Mouse (Mus musculus): ENCODE results near the gene Vps13d. TPM values are rescaled to one million over a fixed set of nuclear protein-coding genes. Genes with fewer than 3 reads are reported as not detected.
A peak's percentile ranks its signal among the peaks of the same experiment; 100 is the strongest.

Vps13d gene
- polyA plus RNA-seq, 1 experiment from 2014 or later: 5.2 TPM

- H3K27ac ChIP-seq (replicated peaks): no peak overlapping the region
- no peaks in the 10 kb centered on the region for H3K27me3 ChIP-seq (replicated peaks; ENCODE audit: low read depth, poor library complexity, severe bottlenecking)
- no peak overlapping the region for H3K4me3 ChIP-seq
- WGBS: 88% methylated on average over 3 of the region's 3 CpGs
- peaks cover 12% of the 10 kb centered on the region for H3K4me1 ChIP-seq
- no peaks in the 10 kb centered on the region for H3K9me3 ChIP-seq
- H3K36me3 ChIP-seq (replicated peaks): no peaks in the 10 kb centered on the region
- DNase-seq (ENCODE audit: low spot score): no peak
These were observed 13.0 kb upstream of the Vps13d start for GRCm38 (mm10) chr4:145207718-145208371.

DNA sequence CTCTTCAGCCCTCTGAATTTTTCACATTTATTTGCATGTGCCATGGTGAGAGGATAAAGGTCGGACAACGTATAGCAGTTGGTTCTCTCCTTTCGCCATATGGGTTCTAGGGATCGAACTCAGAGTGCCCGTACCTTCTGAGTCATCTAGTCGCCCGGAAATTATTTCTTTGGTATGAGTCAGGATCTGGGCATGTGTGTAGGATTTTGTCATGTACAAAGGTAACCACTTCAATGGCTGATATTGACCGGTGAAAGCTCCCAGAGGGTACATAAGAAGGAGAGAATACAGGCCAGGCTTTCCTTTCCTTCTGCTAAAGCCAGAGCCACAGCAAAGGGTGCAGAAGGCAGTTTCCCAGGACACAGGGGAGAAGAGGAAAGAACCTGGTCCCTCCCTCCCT lies 10.0 kb upstream of the Vps13d start:
- no peak for DNase-seq (ENCODE audit: low spot score)
- WGBS: 90% methylated on average over 8 of the region's 8 CpGs
- Histone ChIP-seq H3K27me3 (replicated peaks; ENCODE audit: low read depth, poor library complexity, severe bottlenecking) (no peaks in the 10 kb centered on the region), H3K27ac (replicated peaks) (no peak overlapping the region), H3K9me3 (no peaks in the 10 kb centered on the region), H3K36me3 (replicated peaks) (no peaks in the 10 kb centered on the region), H3K4me1 (peaks cover 10% of the 10 kb centered on the region), H3K4me3 (no peak overlapping the region)

- peaks cover 4% of the 10 kb centered on the region; the same call in 1 of the 2 replicates for H3K4me1 ChIP-seq
- DNase-seq (ENCODE audit: low spot score): no peak
These were observed 8.5 kb upstream of the Vps13d start for GRCm38 (mm10) chr4:145203305-145203704.

DNA sequence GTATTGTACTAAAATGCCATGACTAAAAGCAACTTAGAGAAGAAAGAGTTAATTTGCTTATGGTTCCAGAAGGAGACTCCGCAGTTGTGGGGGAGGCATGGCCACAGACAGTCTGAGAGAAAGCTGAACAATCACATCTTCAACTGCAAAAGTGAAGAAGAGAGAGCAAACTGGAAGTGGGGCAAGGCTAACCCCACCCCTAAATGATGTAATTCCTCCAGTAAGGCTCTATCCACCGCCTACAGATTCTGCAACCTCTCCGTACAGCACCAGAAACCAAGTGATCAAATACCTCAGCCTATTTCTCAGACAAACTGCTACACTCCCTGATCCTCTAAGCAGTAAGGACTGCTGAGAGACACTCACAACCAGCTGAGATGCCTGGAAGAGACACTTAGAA lies 6.6 kb upstream of the Vps13d start:
- no peak for DNase-seq (ENCODE audit: low spot score)
- no peak overlapping the region for H3K27ac ChIP-seq (replicated peaks)
- H3K9me3 ChIP-seq: no peaks in the 10 kb centered on the region
- no peaks in the 10 kb centered on the region for H3K4me1 ChIP-seq
- H3K4me3 ChIP-seq: no peak overlapping the region
- no peaks in the 10 kb centered on the region for H3K36me3 ChIP-seq (replicated peaks)
- H3K27me3 ChIP-seq (replicated peaks; ENCODE audit: low read depth, poor library complexity, severe bottlenecking): no peaks in the 10 kb centered on the region
- 81% methylated on average over 3 of the region's 3 CpGs for WGBS

More at GRCm38 (mm10) chr4:145203305-145203704, 8.5 kb upstream of the Vps13d start:
- no peaks in the 10 kb centered on the region for H3K9me3 ChIP-seq
- WGBS: 75% methylated on average over 2 of the region's 2 CpGs
- no peak overlapping the region for H3K4me3 ChIP-seq
- H3K27ac ChIP-seq (replicated peaks): no peak overlapping the region
- no peaks in the 10 kb centered on the region for H3K36me3 ChIP-seq (replicated peaks)
- no peaks in the 10 kb centered on the region for H3K27me3 ChIP-seq (replicated peaks; ENCODE audit: low read depth, poor library complexity, severe bottlenecking)

GRCm38 (mm10) chr4:145199982-145200699 lies 5.3 kb upstream of the Vps13d start:
- WGBS: 37% methylated on average over 11 of the region's 11 CpGs
- Histone ChIP-seq H3K27ac (replicated peaks) (no peak overlapping the region), H3K27me3 (replicated peaks; ENCODE audit: low read depth, poor library complexity, severe bottlenecking) (no peaks in the 10 kb centered on the region), H3K36me3 (replicated peaks) (no peaks in the 10 kb centered on the region), H3K4me3 (no peak overlapping the region), H3K4me1 (peaks cover 3% of the 10 kb centered on the region; the same call in 1 of the 2 replicates), H3K9me3 (no peaks in the 10 kb centered on the region)
- peak; percentile 14 for DNase-seq (ENCODE audit: low spot score)

DNA sequence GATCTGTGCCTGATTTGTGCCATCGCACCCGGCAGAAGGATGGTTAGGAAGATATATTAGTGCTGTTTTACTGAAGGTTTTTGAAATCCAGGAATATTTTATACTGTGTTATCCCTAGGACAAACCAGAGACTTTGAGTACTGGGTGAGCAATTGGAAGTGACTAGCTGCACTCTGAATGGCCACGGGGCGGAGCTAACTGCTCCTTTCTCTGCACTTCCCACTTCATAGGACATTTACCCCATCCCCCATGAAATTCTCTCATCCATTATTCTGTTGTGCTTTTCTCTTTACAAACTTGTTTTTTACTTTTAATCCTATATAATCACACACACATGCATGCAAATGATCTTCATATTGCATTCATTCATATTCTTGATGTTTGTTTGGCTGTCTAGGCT lies 1.8 kb upstream of the Vps13d start:
- no peak for DNase-seq (ENCODE audit: low spot score)
- Histone ChIP-seq H3K4me3 (no peak overlapping the region), H3K36me3 (replicated peaks) (no peaks in the 10 kb centered on the region), H3K4me1 (peaks cover 16% of the 10 kb centered on the region), H3K9me3 (no peaks in the 10 kb centered on the region), H3K27me3 (replicated peaks; ENCODE audit: low read depth, poor library complexity, severe bottlenecking) (no peaks in the 10 kb centered on the region), H3K27ac (replicated peaks) (no peak overlapping the region)
- WGBS: 77% methylated on average over 4 of the region's 4 CpGs

GRCm38 (mm10) chr4:145195172-145195571 lies 367 bp upstream of the Vps13d start:
- WGBS: 20% methylated on average over 5 of the region's 5 CpGs
- peaks cover 16% of the 10 kb centered on the region for H3K4me1 ChIP-seq
- no peak for DNase-seq (ENCODE audit: low spot score)

GRCm38 (mm10) chr4:145193991-145194511 lies 754 bp downstream of the Vps13d start:
- peak; percentile 35 for DNase-seq (ENCODE audit: low spot score)
- WGBS: 1% methylated on average over 10 of the region's 10 CpGs
- H3K4me1 ChIP-seq: peaks cover 16% of the 10 kb centered on the region

More at GRCm38 (mm10) chr4:145195172-145195571, 367 bp upstream of the Vps13d start:
- H3K27ac ChIP-seq (replicated peaks): no peak overlapping the region; the same call in 1 of the 2 replicates
- peak overlapping the region; percentile 97 for H3K4me3 ChIP-seq
- no peaks in the 10 kb centered on the region for H3K9me3 ChIP-seq
- no peaks in the 10 kb centered on the region for H3K27me3 ChIP-seq (replicated peaks; ENCODE audit: low read depth, poor library complexity, severe bottlenecking)
- H3K36me3 ChIP-seq (replicated peaks): peaks cover 3% of the 10 kb centered on the region; the same call in 1 of the 2 replicates

GRCm38 (mm10) chr4:145193406-145193805 lies 1.4 kb downstream of the Vps13d start:
- Histone ChIP-seq H3K4me3 (peak overlapping the region; percentile 97), H3K27me3 (replicated peaks; ENCODE audit: low read depth, poor library complexity, severe bottlenecking) (no peaks in the 10 kb centered on the region), H3K4me1 (peaks cover 16% of the 10 kb centered on the region), H3K27ac (replicated peaks) (no peak overlapping the region), H3K36me3 (replicated peaks) (peaks cover 18% of the 10 kb centered on the region), H3K9me3 (no peaks in the 10 kb centered on the region)
- WGBS: 58% methylated on average over 3 of the region's 3 CpGs
- no peak for DNase-seq (ENCODE audit: low spot score)

More at GRCm38 (mm10) chr4:145193991-145194511, 754 bp downstream of the Vps13d start:
- no peaks in the 10 kb centered on the region for H3K27me3 ChIP-seq (replicated peaks; ENCODE audit: low read depth, poor library complexity, severe bottlenecking)
- no peaks in the 10 kb centered on the region for H3K9me3 ChIP-seq
- peak overlapping the region; percentile 88 for H3K27ac ChIP-seq (replicated peaks)
- peak overlapping the region; percentile 97 for H3K4me3 ChIP-seq
- peaks cover 13% of the 10 kb centered on the region for H3K36me3 ChIP-seq (replicated peaks)

DNA sequence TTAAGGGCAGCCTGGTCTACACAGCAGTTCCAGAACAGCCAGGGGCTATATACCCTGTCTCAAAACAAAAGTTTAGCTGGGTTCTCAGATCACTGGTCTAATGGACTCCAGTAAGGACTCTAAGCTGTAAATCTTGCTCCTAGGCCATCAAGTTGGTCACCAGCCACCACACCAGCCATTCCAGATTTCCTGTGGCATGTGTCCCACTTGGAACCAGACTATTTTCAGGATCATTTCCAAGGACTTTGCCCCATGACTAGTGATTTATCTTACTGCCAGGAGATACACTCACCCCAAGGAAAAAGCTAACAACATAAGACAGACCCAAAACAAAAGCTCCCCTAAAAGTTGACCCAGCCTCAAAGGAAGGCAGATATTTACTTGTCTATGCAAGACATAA lies 2.1 kb downstream of the Vps13d start:
- H3K4me3 ChIP-seq: no peak overlapping the region
- no peaks in the 10 kb centered on the region for H3K27me3 ChIP-seq (replicated peaks; ENCODE audit: low read depth, poor library complexity, severe bottlenecking)
- no peak for DNase-seq (ENCODE audit: low spot score)
- no peaks in the 10 kb centered on the region for H3K9me3 ChIP-seq
- H3K36me3 ChIP-seq (replicated peaks): peaks cover 20% of the 10 kb centered on the region
- no peak overlapping the region for H3K27ac ChIP-seq (replicated peaks)
- H3K4me1 ChIP-seq: peaks cover 16% of the 10 kb centered on the region

GRCm38 (mm10) chr4:145188561-145188960 lies 6.2 kb downstream of the Vps13d start:
- no peaks in the 10 kb centered on the region for H3K9me3 ChIP-seq
- no peaks in the 10 kb centered on the region for H3K27me3 ChIP-seq (replicated peaks; ENCODE audit: low read depth, poor library complexity, severe bottlenecking)
- H3K27ac ChIP-seq (replicated peaks): no peak overlapping the region
- peaks cover 56% of the 10 kb centered on the region for H3K36me3 ChIP-seq (replicated peaks)
- H3K4me3 ChIP-seq: no peak overlapping the region
- peaks cover 3% of the 10 kb centered on the region for H3K4me1 ChIP-seq
- DNase-seq (ENCODE audit: low spot score): no peak

GRCm38 (mm10) chr4:145187619-145188018 lies 7.2 kb downstream of the Vps13d start:
- Histone ChIP-seq H3K27me3 (replicated peaks; ENCODE audit: low read depth, poor library complexity, severe bottlenecking) (no peaks in the 10 kb centered on the region), H3K36me3 (replicated peaks) (peaks cover 60% of the 10 kb centered on the region), H3K9me3 (no peaks in the 10 kb centered on the region), H3K4me1 (no peaks in the 10 kb centered on the region), H3K4me3 (no peak overlapping the region), H3K27ac (replicated peaks) (no peak overlapping the region)
- DNase-seq (ENCODE audit: low spot score): no peak
- 80% methylated on average over 2 of the region's 2 CpGs for WGBS

All from embryonic facial prominence, embryonic 10.5 days (tissue).